Mouse (Mus musculus) lung, adult 10 weeks (tissue): ENCODE results near the gene Gpbar1. TPM values are rescaled to one million over a fixed set of nuclear protein-coding genes. Genes with fewer than 3 reads are reported as not detected.

Experiments used
- polyA plus RNA-seq: library from polyadenylated mRNA; stranded (reverse); fragments of 350-450 nt; fragmentation: Illumina TruSeq; extraction: RNeasy Lipid Tissue Mini Kit (QIAGEN cat#74804); gene quantifications from one replicate; pipeline ENCODE4 v1.2.3, GENCODE M21; 2014; ENCODE audit warnings: low read depth, low replicate concordance; ENCODE audit not compliant: insufficient read depth

Gpbar1 gene
- polyA plus RNA-seq: not detected

GRCm38 (mm10) chr1:74278538-74278937, at the start of gene Gpbar1:
Gpbar1 (plus strand) TSS chr1:74278550.

GRCm38 (mm10) chr1:74235938-74236589, 42.3 kb upstream of the Gpbar1 start, which contains the start of gene Arpc2:
Arpc2 (plus strand) TSS chr1:74236084.

GRCm38 (mm10) chr1:74284543-74285160, 6.3 kb downstream of the Gpbar1 start, which contains the start of the genes Aamp and Pnkd:
Aamp (minus strand) TSS chr1:74284738.
Pnkd (plus strand) TSS chr1:74284930.

GRCm38 (mm10) chr1:74305522-74305921, 27.2 kb downstream of the Gpbar1 start, which contains the start of gene Tmbim1:
Tmbim1 (minus strand) TSS chr1:74305622.

Other genes starting within 250 kb of the Gpbar1 start
- gene Tns1, start 154.1 kb upstream of the Gpbar1 start, polyA plus RNA-seq: 139 TPM
- 1.8 TPM for gene Rufy4, start 153.0 kb upstream of the Gpbar1 start, polyA plus RNA-seq
- gene Cxcr2, start 124.6 kb upstream of the Gpbar1 start, polyA plus RNA-seq: 3.5 TPM
- gene Cxcr1, start 83.9 kb upstream of the Gpbar1 start, polyA plus RNA-seq: 0.51 TPM
- 238 TPM for gene Arpc2, start 42.5 kb upstream of the Gpbar1 start, polyA plus RNA-seq
- 124 TPM for gene Aamp, start 6.2 kb downstream of the Gpbar1 start, polyA plus RNA-seq
- gene Pnkd, start 6.4 kb downstream of the Gpbar1 start, polyA plus RNA-seq: 67.9 TPM
- gene Tmbim1, start 27.1 kb downstream of the Gpbar1 start, polyA plus RNA-seq: 122 TPM
- gene Catip, start 83.6 kb downstream of the Gpbar1 start, polyA plus RNA-seq: 6.8 TPM
- gene Slc11a1, start 96.6 kb downstream of the Gpbar1 start, polyA plus RNA-seq: 9.3 TPM
- gene Ctdsp1, start 113.0 kb downstream of the Gpbar1 start, polyA plus RNA-seq: 77.0 TPM
- gene Vil1, start 130.8 kb downstream of the Gpbar1 start, polyA plus RNA-seq: 0.31 TPM
- 9.2 TPM for gene Cnot9, start 227.5 kb downstream of the Gpbar1 start, polyA plus RNA-seq